ENCODE assay signal across 8 mouse cellular contexts in the genomic region with DNA sequence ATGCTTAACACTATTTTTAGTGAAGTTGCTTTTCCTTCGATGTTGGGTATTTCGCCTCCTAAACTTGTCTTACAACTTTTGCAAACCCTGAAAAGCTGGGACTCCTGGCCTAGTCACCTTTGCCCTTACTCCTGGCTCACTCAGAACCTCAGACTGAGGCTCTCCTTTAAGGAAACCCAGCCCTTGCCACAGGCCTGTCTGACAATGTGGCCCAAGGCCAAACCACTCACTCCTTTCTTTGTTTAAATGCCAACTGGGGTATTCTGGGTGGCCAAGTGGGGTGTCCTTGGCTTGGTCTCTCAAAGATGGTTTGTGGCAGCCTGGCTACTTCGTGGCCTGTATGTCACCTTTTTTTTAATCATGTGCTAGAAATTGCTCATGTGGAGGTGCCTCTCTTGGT. TPM values are rescaled to one million over a fixed set of nuclear protein-coding genes. Genes with fewer than 3 reads are reported as not detected.
DNase-seq lines count a peak whose midpoint lies in the region; ATAC-seq lines count a peak whose summit lies in the region.

No protein-coding gene starts in this region.

- H3K9me3 ChIP-seq in neural tube, embryonic 11.5 days (ENCODE audit: control insufficient read depth, low read length): no peaks in the 10 kb centered on the region
- H3K9me3 ChIP-seq in limb, embryonic 12.5 days: no peaks in the 10 kb centered on the region
- H3K9me3 ChIP-seq in neural tube, embryonic 14.5 days (ENCODE audit: control insufficient read depth, low read length): no peaks in the 10 kb centered on the region

- peaks cover 7% of the 10 kb centered on the region; the same call in 1 of the 2 replicates for H3K4me1 ChIP-seq in neural tube, embryonic 11.5 days (ENCODE audit: control insufficient read depth, insufficient read depth, low read length)
- peaks cover 13% of the 10 kb centered on the region for H3K4me1 ChIP-seq in limb, embryonic 12.5 days (replicated peaks)
- H3K4me1 ChIP-seq in neural tube, embryonic 14.5 days (ENCODE audit: control insufficient read depth, insufficient read depth, low read length): peaks cover 11% of the 10 kb centered on the region

- peak overlapping the region; percentile 97 for H3K9ac ChIP-seq in neural tube, embryonic 11.5 days (ENCODE audit: low read length)
- H3K9ac ChIP-seq in limb, embryonic 12.5 days (replicated peaks): peak overlapping the region; percentile 98
- H3K9ac ChIP-seq in neural tube, embryonic 14.5 days (replicated peaks; ENCODE audit: low read depth, low read length): peak overlapping the region; percentile 32; the same call in 1 of the 2 replicates

- ATAC-seq in neural tube, embryonic 11.5 days (ENCODE audit: insufficient read depth, low FRiP score, low TSS enrichment): no peak
- no peak for ATAC-seq in limb, embryonic 12.5 days (ENCODE audit: insufficient number of reproducible peaks, insufficient read depth, low FRiP score, low TSS enrichment, low read depth)
- ATAC-seq in neural tube, embryonic 14.5 days (ENCODE audit: low read depth): no peak

- no peaks in the 10 kb centered on the region for H3K27me3 ChIP-seq in neural tube, embryonic 11.5 days (ENCODE audit: control insufficient read depth, insufficient read depth, low read length)
- no peaks in the 10 kb centered on the region for H3K27me3 ChIP-seq in limb, embryonic 12.5 days
- no peaks in the 10 kb centered on the region for H3K27me3 ChIP-seq in neural tube, embryonic 14.5 days (ENCODE audit: control insufficient read depth, insufficient read depth, low read length)

- 10% methylated on average over 3 of the region's 3 CpGs for WGBS in neural tube, embryonic 11.5 days
- WGBS in limb, embryonic 12.5 days: 6% methylated on average over 3 of the region's 3 CpGs
- 8% methylated on average over 3 of the region's 3 CpGs for WGBS in neural tube, embryonic 14.5 days

- peak overlapping the region; percentile 56 for H3K4me2 ChIP-seq in neural tube, embryonic 11.5 days (ENCODE audit: low read depth)
- peak overlapping the region; percentile 86 for H3K4me2 ChIP-seq in limb, embryonic 12.5 days
- H3K4me2 ChIP-seq in neural tube, embryonic 14.5 days (ENCODE audit: low read depth, low read length): peak overlapping the region; percentile 89

- H3K36me3 ChIP-seq in neural tube, embryonic 11.5 days (ENCODE audit: control insufficient read depth, insufficient read depth, low read length): peaks cover 16% of the 10 kb centered on the region
- peaks cover 46% of the 10 kb centered on the region for H3K36me3 ChIP-seq in limb, embryonic 12.5 days
- H3K36me3 ChIP-seq in neural tube, embryonic 14.5 days (ENCODE audit: control insufficient read depth, insufficient read depth, low read length): peaks cover 15% of the 10 kb centered on the region; the same call in 1 of the 2 replicates

- no peak overlapping the region for H3K27ac ChIP-seq in neural tube, embryonic 11.5 days (ENCODE audit: low read depth, low read length)
- H3K27ac ChIP-seq in limb, embryonic 12.5 days: peak overlapping the region; percentile 93
- no peak overlapping the region for H3K27ac ChIP-seq in neural tube, embryonic 14.5 days (ENCODE audit: low read depth, low read length)

- peak overlapping the region; percentile 97 for H3K4me3 ChIP-seq in neural tube, embryonic 11.5 days (ENCODE audit: low read depth, low read length)
- peak overlapping the region; percentile 99 for H3K4me3 ChIP-seq in limb, embryonic 12.5 days (replicated peaks)
- peak overlapping the region; percentile 91 for H3K4me3 ChIP-seq in neural tube, embryonic 14.5 days (ENCODE audit: low read depth, low read length)

- DNase-seq in neural tube, embryonic 11.5 days (ENCODE audit: low spot score): peak; percentile 17
- no peak for DNase-seq in neural tube, embryonic 10.5 days (ENCODE audit: extremely low spot score, low spot score)
- peak; percentile 37 for DNase-seq in adrenal gland, postnatal 25 days
- DNase-seq in heart, postnatal 4 days: peak; percentile 20
- DNase-seq in right cerebral cortex, postnatal 25 days: no peak
- no peak for DNase-seq in thymus, postnatal 0 days (ENCODE audit: low spot score)

RNA-seq across cellular contexts. Expression of a gene that starts 1.4 kb away (rescaled TPM):
- polyA plus RNA-seq in neural tube, embryonic 11.5 days (2014; fragmentation: Nextera tagmentation; extraction: Ambion mirVana): 35.4 and 37.9 TPM in 2 replicates
- 11.5 and 12.9 TPM in 2 replicates for total RNA-seq in adrenal gland, postnatal 25 days (2021)
- total RNA-seq in heart, postnatal 4 days (2021): 10 to 100 TPM; 16.3 to 17.2 TPM
- 49.5 and 55.5 TPM in 2 replicates for polyA plus RNA-seq in limb, embryonic 12.5 days (2016; fragmentation: Nextera tagmentation; extraction: Ambion mirVana)
- 8.6 and 12.5 TPM in 2 replicates for polyA plus RNA-seq in neural tube, embryonic 14.5 days (2014; fragmentation: Nextera tagmentation; extraction: Ambion mirVana)
- polyA plus RNA-seq in thymus, postnatal 0 days (2015; fragmentation: Nextera tagmentation; extraction: Ambion mirVana): 27.7 and 30.8 TPM in 2 replicates

RNA-seq across cellular contexts. Expression of a gene that starts 27.3 kb away (rescaled TPM):
- polyA plus RNA-seq in neural tube, embryonic 11.5 days (2014; fragmentation: Nextera tagmentation; extraction: Ambion mirVana): 0.68 and 1.1 TPM in 2 replicates
- total RNA-seq in adrenal gland, postnatal 25 days (2021): not detected in 2 replicates
- 1 to 10 TPM in 1 of 2 experiments, under 1 TPM in 1; 0.50 to 1.0 TPM for total RNA-seq in heart, postnatal 4 days (2021)
- polyA plus RNA-seq in limb, embryonic 12.5 days (2016; fragmentation: Nextera tagmentation; extraction: Ambion mirVana): 0.49 and 0.76 TPM in 2 replicates
- polyA plus RNA-seq in neural tube, embryonic 14.5 days (2014; fragmentation: Nextera tagmentation; extraction: Ambion mirVana): 0.75 and 0.76 TPM in 2 replicates
- 2.5 and 5.1 TPM in 2 replicates for polyA plus RNA-seq in thymus, postnatal 0 days (2015; fragmentation: Nextera tagmentation; extraction: Ambion mirVana)

RNA-seq across cellular contexts. Expression of a gene that starts 44.2 kb away (rescaled TPM):
- polyA plus RNA-seq in neural tube, embryonic 11.5 days (2014; fragmentation: Nextera tagmentation; extraction: Ambion mirVana): 83.9 and 87.2 TPM in 2 replicates
- 23.1 and 32.1 TPM in 2 replicates for total RNA-seq in adrenal gland, postnatal 25 days (2021)
- total RNA-seq in heart, postnatal 4 days (2021): 10 to 100 TPM; 21.6 to 25.2 TPM
- polyA plus RNA-seq in limb, embryonic 12.5 days (2016; fragmentation: Nextera tagmentation; extraction: Ambion mirVana): 77.0 and 80.5 TPM in 2 replicates
- polyA plus RNA-seq in neural tube, embryonic 14.5 days (2014; fragmentation: Nextera tagmentation; extraction: Ambion mirVana): 62.5 and 63.7 TPM in 2 replicates
- 40.9 and 43.0 TPM in 2 replicates for polyA plus RNA-seq in thymus, postnatal 0 days (2015; fragmentation: Nextera tagmentation; extraction: Ambion mirVana)

RNA-seq across cellular contexts. Expression of a gene that starts 54.5 kb away (rescaled TPM):
- 116 and 129 TPM in 2 replicates for polyA plus RNA-seq in neural tube, embryonic 11.5 days (2014; fragmentation: Nextera tagmentation; extraction: Ambion mirVana)
- total RNA-seq in adrenal gland, postnatal 25 days (2021): 83.4 and 92.8 TPM in 2 replicates
- total RNA-seq in heart, postnatal 4 days (2021): 100 to 1,000 TPM; 282 to 291 TPM
- polyA plus RNA-seq in limb, embryonic 12.5 days (2016; fragmentation: Nextera tagmentation; extraction: Ambion mirVana): 45.1 and 50.2 TPM in 2 replicates
- polyA plus RNA-seq in neural tube, embryonic 14.5 days (2014; fragmentation: Nextera tagmentation; extraction: Ambion mirVana): 171 and 219 TPM in 2 replicates
- 69.9 and 71.6 TPM in 2 replicates for polyA plus RNA-seq in thymus, postnatal 0 days (2015; fragmentation: Nextera tagmentation; extraction: Ambion mirVana)

Comparison
In these comparisons a context has a peak if more than half of its experiments do, and no peak if none do; other contexts are left out.
1. DNase-seq: peak in neural tube, embryonic 11.5 days (single experiment), adrenal gland, postnatal 25 days (single experiment) and heart, postnatal 4 days (single experiment); none in neural tube, embryonic 10.5 days (single experiment), right cerebral cortex, postnatal 25 days (single experiment) and thymus, postnatal 0 days (single experiment).
2. H3K9ac ChIP-seq: peak in every context shown above with its lines; median percentile 98 in limb, embryonic 12.5 days; 97 in neural tube, embryonic 11.5 days; 32 in neural tube, embryonic 14.5 days.
3. Peak in every context shown above with its lines, with median percentiles within 50 percentile points of each other: H3K4me2 ChIP-seq and H3K4me3 ChIP-seq.